Mouse (Mus musculus): Measurements from ENCODE around the gene Cd163l1.

Gene Cd163l1

DNA sequence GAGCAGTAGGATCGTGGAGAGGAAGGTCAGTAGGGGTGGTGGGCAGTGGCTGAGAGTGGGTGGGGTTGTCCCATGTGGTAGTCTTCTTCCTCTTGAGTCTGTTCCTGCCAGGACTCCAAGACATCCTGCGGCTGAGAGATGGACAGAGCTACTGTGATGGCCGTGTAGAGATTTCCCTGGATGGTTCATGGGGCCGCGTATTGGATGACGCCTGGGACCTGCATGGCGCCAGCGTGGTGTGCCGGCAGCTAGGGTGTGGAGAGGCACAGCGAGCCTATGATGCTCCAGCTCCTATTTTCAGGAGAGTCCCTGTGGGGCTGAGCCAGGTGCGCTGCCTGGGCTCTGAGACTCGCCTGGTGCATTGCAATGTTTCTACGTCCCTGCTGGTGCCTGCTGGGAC is 6.1 kb downstream of the Cd163l1 start:
- DNase-seq: no peak

GRCm38 (mm10) chr7:140228476-140228875 is 10.4 kb downstream of the Cd163l1 start:
- peak; percentile 45 to 61 for DNase-seq

DNA sequence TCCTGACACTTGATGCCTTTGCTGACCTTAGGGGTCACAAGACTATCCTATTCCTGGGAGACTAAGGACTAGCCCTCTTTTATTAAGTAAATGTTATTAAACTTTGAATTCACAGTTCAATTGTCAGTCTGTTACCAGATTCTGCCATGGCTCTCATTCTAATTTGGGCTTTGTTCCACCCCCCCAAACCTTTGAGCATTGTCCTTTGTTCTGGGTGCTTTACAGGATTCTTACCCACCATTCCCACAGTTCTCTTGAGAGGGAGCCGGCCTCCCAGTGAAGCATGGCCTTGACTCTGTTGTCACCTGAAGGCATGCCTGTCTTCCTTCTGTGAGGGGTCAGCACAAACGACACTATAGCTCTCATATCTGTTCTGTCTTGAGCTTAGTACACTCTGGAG is 13.0 kb downstream of the Cd163l1 start:
- DNase-seq: no peak

DNA sequence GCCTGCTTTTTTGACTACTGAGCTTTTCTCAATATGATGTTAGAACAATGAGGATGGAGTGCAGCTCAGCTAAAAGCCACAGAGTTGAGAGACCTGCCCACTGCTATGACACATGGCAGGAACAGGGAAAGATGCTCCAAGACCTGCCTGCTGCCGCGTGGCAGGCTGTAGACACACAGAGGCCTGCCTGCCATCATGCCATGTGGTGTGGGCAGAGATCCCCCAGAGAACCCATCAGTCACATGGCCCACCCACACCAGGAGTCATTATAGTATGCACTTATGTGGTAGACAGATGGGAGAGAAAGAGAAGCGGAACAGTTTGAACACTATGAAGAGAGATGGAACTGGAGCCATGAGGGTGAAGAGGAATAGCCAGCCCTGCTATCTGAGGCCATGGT is 15.6 kb downstream of the Cd163l1 start:
- no peak for DNase-seq

DNA sequence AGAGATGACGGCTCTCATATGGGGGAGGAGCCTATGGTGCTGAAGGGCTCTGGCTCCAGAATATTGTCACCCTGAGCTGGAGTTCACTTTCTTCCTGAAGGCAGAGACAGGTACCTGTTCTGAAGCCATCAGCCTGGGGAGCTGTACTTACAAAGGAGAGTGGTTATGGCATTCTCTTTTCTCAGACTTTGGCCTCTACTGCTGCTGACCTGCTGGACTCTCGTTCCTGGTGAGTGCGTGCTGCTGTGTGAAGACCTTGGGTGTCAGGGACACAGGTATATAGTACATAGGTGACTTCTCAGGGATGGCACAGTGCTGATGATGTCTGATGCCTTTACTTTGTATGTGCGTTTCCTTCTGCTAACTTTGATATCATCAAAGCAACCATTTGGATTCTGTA is 29.1 kb downstream of the Cd163l1 start, which contains the start of gene 5830411N06Rik:
Gene 5830411N06Rik, plus strand, starts transcription at position 69 of the 400 bp plus-strand sequence.
- DNase-seq: no peak

- DNase-seq: no peak
Observed at GRCm38 (mm10) chr7:140253780-140254299, 35.8 kb downstream of the Cd163l1 start.

Data from cerebellum, postnatal 10 days (tissue).